Mouse (Mus musculus) ES-Bruce4 (cell line): ENCODE measurements around the gene Clcn7. TPM values are rescaled to one million over a fixed set of nuclear protein-coding genes. Genes with fewer than 3 reads are reported as not detected.
A peak's percentile ranks its signal among the peaks of the same experiment; 100 is the strongest.

Source experiments
- H3K27ac ChIP-seq: 2 replicates; pipeline ENCODE4 v1.5.1; 2012; ENCODE audit warnings: low read length, inconsistent platforms; ENCODE audit not compliant: insufficient read depth
- H3K27me3 ChIP-seq: 2 replicates; pipeline ENCODE4 v1.6.1; 2012; ENCODE audit warnings: mild to moderate bottlenecking, low read length, inconsistent platforms; ENCODE audit not compliant: control insufficient read depth, poor library complexity, insufficient read depth, severe bottlenecking
- H3K36me3 ChIP-seq: 2 replicates; pipeline ENCODE4 v1.6.1; 2012; ENCODE audit warnings: inconsistent platforms, mild to moderate bottlenecking, low read length, moderate library complexity; ENCODE audit not compliant: control insufficient read depth, poor library complexity, insufficient read depth, severe bottlenecking
- H3K4me1 ChIP-seq: one replicate; pipeline ENCODE4 v1.8.1; 2011; ENCODE audit warnings: low read length; ENCODE audit not compliant: control insufficient read depth, insufficient read depth
- H3K4me3 ChIP-seq: 2 replicates; pipeline ENCODE4 v1.5.1; 2011; ENCODE audit warnings: low read depth, mild to moderate bottlenecking, low read length
- H3K9ac ChIP-seq: 2 replicates; pipeline ENCODE4 v1.6.1; 2012; ENCODE audit warnings: low read depth, mild to moderate bottlenecking, inconsistent platforms; ENCODE audit not compliant: poor library complexity, severe bottlenecking
- H3K9me3 ChIP-seq: replicated peaks from 2 replicates; pipeline ENCODE4 v1.6.1; 2012; ENCODE audit warnings: mild to moderate bottlenecking, low read length, inconsistent platforms; ENCODE audit not compliant: control insufficient read depth, poor library complexity, insufficient read depth, severe bottlenecking
- CTCF ChIP-seq: IDR thresholded peaks from one replicate; pipeline ENCODE4 v1.8.1; 2011; ENCODE audit warnings: low read depth, low read length
- EP300 ChIP-seq: IDR thresholded peaks from 2 replicates; pipeline ENCODE4 v1.6.1; 2011; ENCODE audit warnings: low read depth, low read length; ENCODE audit not compliant: insufficient read depth
- POLR2A ChIP-seq: IDR thresholded peaks from one replicate; pipeline ENCODE4 v1.8.1; 2011; ENCODE audit warnings: low read length; ENCODE audit not compliant: insufficient read depth
- polyA plus RNA-seq: library from polyadenylated mRNA; stranded (reverse); fragments of >200 nt; gene quantifications from 2 replicates; pipeline ENCODE4 v1.2.4, GENCODE M21; 2011; ENCODE audit warnings: low read depth; ENCODE audit not compliant: missing spikeins, insufficient read depth, insufficient read length

The Clcn7 gene
- polyA plus RNA-seq, result 16.0 and 20.9 TPM in 2 replicates

DNA sequence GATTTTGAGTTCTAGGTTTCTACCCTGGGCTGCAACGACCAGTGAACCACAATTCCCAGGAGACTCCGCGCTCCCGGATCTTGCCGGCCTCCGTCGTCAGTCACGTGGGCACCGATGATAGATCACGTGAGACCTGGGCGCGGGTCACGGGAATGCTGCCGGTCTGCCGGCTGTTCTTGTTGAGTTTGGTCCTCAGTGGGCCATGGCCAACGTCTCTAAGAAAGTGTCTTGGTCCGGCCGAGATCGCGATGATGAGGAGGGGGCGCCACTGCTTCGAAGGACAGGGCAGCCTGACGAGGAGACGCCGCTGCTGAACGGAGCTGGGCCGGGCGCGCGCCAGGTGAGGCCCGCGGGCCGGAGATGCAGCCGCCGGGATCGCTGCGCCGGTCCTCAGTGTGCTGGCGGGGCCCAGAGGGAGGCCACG is at the start of gene Clcn7:
Clcn7 (plus strand) TSS at position 117 of the 424 bp plus-strand sequence.
- TF ChIP-seq POLR2A (peak; percentile 48), EP300 (peak; percentile 37; the same call in 1 of the 2 replicates), CTCF (no peak)
- H3K9me3 ChIP-seq, result no peaks in the 10 kb centered on the region
- H3K27ac ChIP-seq, result no peak within 1 kb of the TSS
- no peaks in the 10 kb centered on the region for H3K27me3 ChIP-seq
- H3K9ac ChIP-seq, result peak within 1 kb of the TSS; percentile 67
- H3K36me3 ChIP-seq, result no peaks in the 10 kb centered on the region
- H3K4me1 ChIP-seq, result no peaks in the 10 kb centered on the region
- H3K4me3 ChIP-seq, result peak within 1 kb of the TSS; percentile 83

GRCm38 (mm10) chr17:25083444-25083931 is 49.7 kb upstream of the Clcn7 start, which contains the start of gene Tmem204:
TSS of gene Tmem204 (minus strand) at chr17:25083591.
- Histone ChIP-seq H3K27me3 (no peaks in the 10 kb centered on the region), H3K4me3 (no peak within 1 kb of the TSS), H3K9me3 (no peaks in the 10 kb centered on the region), H3K9ac (no peak within 1 kb of the TSS), H3K27ac (no peak within 1 kb of the TSS), H3K4me1 (no peaks in the 10 kb centered on the region), H3K36me3 (no peaks in the 10 kb centered on the region)
- TF ChIP-seq CTCF (peak; percentile 30), EP300 (no peak)

DNA sequence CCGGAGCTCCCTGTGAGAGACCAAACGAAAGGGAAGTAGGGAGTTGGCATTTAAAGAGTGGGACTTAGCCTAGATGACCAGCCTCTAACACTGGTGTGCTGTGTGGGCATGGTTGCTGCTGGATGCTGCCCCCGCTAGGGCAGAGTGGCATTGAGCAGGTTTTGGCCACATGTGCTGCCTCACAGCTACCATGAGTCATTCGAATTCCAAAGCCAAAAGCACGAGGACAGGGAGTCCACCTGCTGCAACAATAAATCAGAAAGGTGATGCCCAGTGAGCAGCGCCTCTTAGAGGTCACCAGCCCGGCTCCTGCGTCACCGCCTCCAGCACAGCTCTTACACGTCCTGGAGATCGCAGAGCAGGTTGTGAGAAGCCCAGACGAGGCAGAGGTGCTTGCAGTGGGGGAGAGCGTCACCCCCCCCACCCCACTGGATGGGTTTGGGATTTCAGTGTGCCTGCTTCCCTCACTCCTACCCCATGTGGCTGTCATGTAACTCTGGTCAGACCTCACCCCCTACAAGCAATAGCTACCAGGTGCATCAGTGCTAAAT is 48.3 kb upstream of the Clcn7 start:
- Histone ChIP-seq H3K27me3 (no peaks in the 10 kb centered on the region), H3K36me3 (no peaks in the 10 kb centered on the region), H3K4me1 (no peaks in the 10 kb centered on the region), H3K4me3 (no peak overlapping the region), H3K27ac (no peak overlapping the region), H3K9me3 (no peaks in the 10 kb centered on the region), H3K9ac (no peak overlapping the region)
- TF ChIP-seq POLR2A (no peak), CTCF (no peak), EP300 (no peak)

- TF ChIP-seq EP300 (no peak), CTCF (no peak), POLR2A (no peak)
- Histone ChIP-seq H3K36me3 (no peaks in the 10 kb centered on the region), H3K9ac (no peak overlapping the region), H3K4me3 (no peak overlapping the region), H3K9me3 (no peaks in the 10 kb centered on the region), H3K4me1 (no peaks in the 10 kb centered on the region), H3K27ac (no peak overlapping the region), H3K27me3 (no peaks in the 10 kb centered on the region)
Measured at GRCm38 (mm10) chr17:25086724-25087123, 46.5 kb upstream of the Clcn7 start.

DNA sequence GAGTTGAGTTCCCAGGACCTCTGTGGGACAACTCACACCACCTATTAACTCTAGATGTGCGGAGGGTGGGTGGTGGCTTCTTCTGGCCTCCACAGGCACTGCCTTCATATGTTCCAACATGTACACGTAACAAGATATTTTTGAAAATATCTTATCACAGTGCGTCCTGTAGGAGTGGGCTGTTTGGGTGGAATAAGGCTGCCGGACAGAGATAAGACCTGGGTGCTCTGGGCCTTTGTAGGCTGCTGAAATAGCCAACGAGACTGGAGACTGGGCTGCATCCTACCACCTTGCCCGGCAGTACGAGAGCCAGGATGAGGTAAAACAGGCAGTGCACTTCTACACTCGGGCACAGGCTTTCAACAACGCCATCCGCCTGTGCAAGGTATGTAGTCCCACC is 44.0 kb upstream of the Clcn7 start:
- H3K36me3 ChIP-seq, result no peaks in the 10 kb centered on the region
- H3K9me3 ChIP-seq, result no peaks in the 10 kb centered on the region
- TF ChIP-seq POLR2A, result no peak
- TF ChIP-seq CTCF, result no peak
- TF ChIP-seq EP300, result no peak
- H3K27me3 ChIP-seq, result no peaks in the 10 kb centered on the region
- no peak overlapping the region for H3K4me3 ChIP-seq
- no peak overlapping the region for H3K27ac ChIP-seq
- H3K4me1 ChIP-seq, result no peaks in the 10 kb centered on the region
- H3K9ac ChIP-seq, result no peak overlapping the region

DNA sequence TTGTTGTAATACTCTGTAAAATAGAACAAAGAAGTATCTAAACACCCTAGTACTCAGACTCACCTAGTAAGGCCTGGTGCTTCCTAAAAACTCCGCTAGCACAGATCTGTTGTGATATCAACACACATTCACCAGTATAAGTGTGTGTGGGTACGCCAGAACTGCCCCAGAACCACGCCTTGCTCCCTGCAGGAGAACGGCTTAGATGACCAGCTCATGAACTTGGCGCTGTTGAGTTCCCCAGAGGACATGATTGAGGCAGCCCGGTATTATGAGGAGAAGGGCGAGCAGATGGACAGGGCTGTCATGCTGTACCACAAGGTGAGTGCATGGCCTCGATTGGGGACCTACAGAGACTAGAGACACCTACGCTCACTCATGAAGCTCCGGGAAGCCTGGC is 42.7 kb upstream of the Clcn7 start:
- no peaks in the 10 kb centered on the region for H3K9me3 ChIP-seq
- no peak overlapping the region for H3K27ac ChIP-seq
- H3K9ac ChIP-seq, result no peak overlapping the region
- H3K4me3 ChIP-seq, result no peak overlapping the region
- H3K4me1 ChIP-seq, result no peaks in the 10 kb centered on the region
- TF ChIP-seq EP300, result no peak
- TF ChIP-seq POLR2A, result no peak
- no peak for TF ChIP-seq CTCF
- H3K27me3 ChIP-seq, result no peaks in the 10 kb centered on the region
- no peaks in the 10 kb centered on the region for H3K36me3 ChIP-seq
